Mouse (Mus musculus) neutrophil, adult 5-6 weeks (primary cell): ENCODE results near the gene Agap3. TPM values are rescaled to one million over a fixed set of nuclear protein-coding genes. Genes with fewer than 3 reads are reported as not detected.

ENCODE experiments used
- ATAC-seq: fragments of 151-379, 151-347 bp; 2 replicates; pipeline ENCODE4 v1.8.0; 2017; ENCODE audit warnings: mild to moderate bottlenecking, moderate TSS enrichment; ENCODE audit not compliant: insufficient number of reproducible peaks, poor library complexity, low FRiP score, severe bottlenecking; ENCODE audit errors: extremely low read depth
- total RNA-seq: library from RNA; stranded (forward); fragments of 200-1000 nt; gene quantifications from 2 replicates; pipeline ENCODE4 v1.2.3, GENCODE M21; 2017

Gene Agap3
- total RNA-seq, 1 experiment from 2014 or later: 26.1 TPM

GRCm38 (mm10) chr5:24537618-24538017 is 85.6 kb downstream of the Agap3 start:
- ATAC-seq: no peak

GRCm38 (mm10) chr5:24539571-24540296 is 87.8 kb downstream of the Agap3 start:
- no peak for ATAC-seq

- no peak for ATAC-seq
Observed at GRCm38 (mm10) chr5:24540387-24541143, 88.6 kb downstream of the Agap3 start, which contains the start of gene Asb10. Asb10 (minus strand) TSS chr5:24540978.

- no peak for ATAC-seq
Observed at GRCm38 (mm10) chr5:24541144-24541569, 89.2 kb downstream of the Agap3 start.

- no peak for ATAC-seq
Observed at GRCm38 (mm10) chr5:24542643-24543042, 90.7 kb downstream of the Agap3 start.

- ATAC-seq: no peak
Observed at GRCm38 (mm10) chr5:24550598-24551316, 98.8 kb downstream of the Agap3 start.

- ATAC-seq: no peak
Observed at GRCm38 (mm10) chr5:24551317-24551688, 99.3 kb downstream of the Agap3 start.

Other genes with a start within 250 kb of the Agap3 start
- gene Kcnh2, start 100.6 kb upstream of the Agap3 start, total RNA-seq: 0.12 TPM in 1 of 2 replicates, not detected in the other
- not detected in 2 replicates for gene Nos3, start 87.4 kb upstream of the Agap3 start, total RNA-seq
- gene Atg9b, start 60.0 kb upstream of the Agap3 start, total RNA-seq: not detected in 2 replicates
- gene Abcb8, start 58.5 kb upstream of the Agap3 start, total RNA-seq: 5.0 and 5.2 TPM in 2 replicates
- 0.23 TPM in 1 of 2 replicates, not detected in the other for gene Asic3, start 38.8 kb upstream of the Agap3 start, total RNA-seq
- gene Cdk5, start 28.6 kb upstream of the Agap3 start, total RNA-seq: 30.0 and 36.6 TPM in 2 replicates
- gene Slc4a2, start 28.3 kb upstream of the Agap3 start, total RNA-seq: 56.8 and 58.0 TPM in 2 replicates
- 32.2 and 32.9 TPM in 2 replicates for gene Fastk, start 6.9 kb upstream of the Agap3 start, total RNA-seq
- gene Tmub1, start 4.3 kb upstream of the Agap3 start, total RNA-seq: 28.2 and 29.4 TPM in 2 replicates
- gene Gbx1, start 75.0 kb downstream of the Agap3 start, total RNA-seq: not detected in 2 replicates
- not detected in 2 replicates for gene Asb10, start 88.8 kb downstream of the Agap3 start, total RNA-seq
- gene 4931409K22Rik, start 104.6 kb downstream of the Agap3 start, total RNA-seq: not detected in 2 replicates
- 40.0 and 40.4 TPM in 2 replicates for gene Abcf2, start 125.3 kb downstream of the Agap3 start, total RNA-seq
- gene Chpf2, start 134.6 kb downstream of the Agap3 start, total RNA-seq: 28.4 and 37.9 TPM in 2 replicates
- gene Smarcd3, start 172.2 kb downstream of the Agap3 start, total RNA-seq: 0.25 and 1.0 TPM in 2 replicates
- 95.3 and 96.3 TPM in 2 replicates for gene Nub1, start 233.4 kb downstream of the Agap3 start, total RNA-seq